Comparison of ENCODE assay signal across 9 mouse cellular contexts in genomic region chr3:96555041-96555596, GRCm38 (mm10). TPM values are rescaled to one million over a fixed set of nuclear protein-coding genes. Genes with fewer than 3 reads are reported as not detected.
DNase-seq lines count a peak whose midpoint lies in the region; ATAC-seq and TF ChIP-seq lines count a peak whose summit lies in the region.
"Had no signal": no experiment of that assay in that cellular context is flagged by ENCODE, and none has a peak within 500 bp of the region (broad histone marks: within the 10 kb centered on the region; RNA-seq: fewer than 3 reads in every experiment).

No protein-coding gene starts in this region.

- peak overlapping the region; percentile 21; the same call in 1 of the 2 replicates for H3K4me2 ChIP-seq in hindbrain, embryonic 15.5 days
- no peak overlapping the region for H3K4me2 ChIP-seq in midbrain, postnatal 0 days (ENCODE audit: low read depth, low read length, poor library complexity, severe bottlenecking)

- H3K36me3 ChIP-seq in hindbrain, embryonic 15.5 days = peaks cover 2% of the 10 kb centered on the region; the same call in 1 of the 2 replicates
- H3K36me3 ChIP-seq in limb, embryonic 10.5 days = peaks cover 10% of the 10 kb centered on the region
- peaks cover 6% of the 10 kb centered on the region for H3K36me3 ChIP-seq in midbrain, postnatal 0 days (ENCODE audit: insufficient read depth, low read length)

- ATAC-seq in hindbrain, embryonic 15.5 days (ENCODE audit: low FRiP score, low read depth) = no peak
- 0 out of 2 replicates have a peak, but pooled peaks have one; percentile 10 for ATAC-seq in midbrain, postnatal 0 days (ENCODE audit: low FRiP score)
- ATAC-seq in activated CD4-positive, CD25-positive, alpha-beta regulatory T cell, adult 4 months = no peak

- peaks cover 45% of the 10 kb centered on the region for H3K4me1 ChIP-seq in hindbrain, embryonic 15.5 days (replicated peaks)
- H3K4me1 ChIP-seq in limb, embryonic 10.5 days = peaks cover 44% of the 10 kb centered on the region
- peaks cover 10% of the 10 kb centered on the region; the same call in 1 of the 2 replicates for H3K4me1 ChIP-seq in midbrain, postnatal 0 days (ENCODE audit: insufficient read depth, low read length)

- no peak for TF ChIP-seq CTCF in midbrain, postnatal 0 days (IDR thresholded peaks at IDR 0.05)

- H3K27me3 ChIP-seq in hindbrain, embryonic 15.5 days = no peaks in the 10 kb centered on the region
- no peaks in the 10 kb centered on the region for H3K27me3 ChIP-seq in limb, embryonic 10.5 days (ENCODE audit: low read depth, poor library complexity, severe bottlenecking)
- H3K27me3 ChIP-seq in midbrain, postnatal 0 days (ENCODE audit: insufficient read depth, low read length) = no peaks in the 10 kb centered on the region
- H3K27me3 ChIP-seq: CH12.LX had no signal

- H3K9ac ChIP-seq in hindbrain, embryonic 15.5 days = no peak overlapping the region; the same call in 1 of the 2 replicates
- H3K9ac ChIP-seq in midbrain, postnatal 0 days (replicated peaks; ENCODE audit: low read length, poor library complexity, severe bottlenecking) = no peak overlapping the region

- 44% methylated on average over 12 of the region's 12 CpGs for WGBS in hindbrain, embryonic 15.5 days
- 64% methylated on average over 12 of the region's 12 CpGs for WGBS in limb, embryonic 10.5 days
- 47% methylated on average over 12 of the region's 12 CpGs for WGBS in midbrain, postnatal 0 days

- peak overlapping the region; percentile 70 for H3K27ac ChIP-seq in hindbrain, embryonic 15.5 days (replicated peaks)
- H3K27ac ChIP-seq in limb, embryonic 10.5 days = peak overlapping the region; percentile 46; the same call in 1 of the 2 replicates
- H3K27ac ChIP-seq in midbrain, postnatal 0 days (ENCODE audit: low read depth, low read length) = peak overlapping the region; percentile 43; the same call in 1 of the 2 replicates

- H3K4me3 ChIP-seq in hindbrain, embryonic 15.5 days = no peak overlapping the region
- no peak overlapping the region for H3K4me3 ChIP-seq in limb, embryonic 10.5 days
- no peak overlapping the region for H3K4me3 ChIP-seq in midbrain, postnatal 0 days (ENCODE audit: low read depth, low read length)

- DNase-seq in cerebellum, adult 9-10 months = peak; percentile 47
- DNase-seq in cerebellum, adult 9-11 months = no peak
- DNase-seq in Muller cell, postnatal 12 days (ENCODE audit: inconsistent ontology term) = peak; percentile 65
- DNase-seq in gastrocnemius, adult 18-20 months (ENCODE audit: low spot score) = peak; percentile 90
- no peak for DNase-seq in limb, embryonic 10.5 days (ENCODE audit: low spot score)
- peak; percentile 83 for DNase-seq in midbrain, postnatal 0 days (ENCODE audit: low spot score)

- no peaks in the 10 kb centered on the region for H3K9me3 ChIP-seq in hindbrain, embryonic 15.5 days
- H3K9me3 ChIP-seq in limb, embryonic 10.5 days (replicated peaks) = no peaks in the 10 kb centered on the region
- no peaks in the 10 kb centered on the region for H3K9me3 ChIP-seq in midbrain, postnatal 0 days (ENCODE audit: low read length)

RNA-seq across cellular contexts. Expression of gene Txnip, which starts 2.6 kb away (rescaled TPM):
- 100 to 1,000 TPM; 344 to 646 TPM for total RNA-seq in gastrocnemius, adult 18-20 months (2021)
- polyA plus RNA-seq in hindbrain, embryonic 15.5 days (2015; fragmentation: Nextera tagmentation; extraction: Ambion mirVana) = 48.2 and 53.0 TPM in 2 replicates
- 28.5 and 43.4 TPM in 2 replicates for polyA plus RNA-seq in limb, embryonic 10.5 days (2016; fragmentation: Nextera tagmentation; extraction: Ambion mirVana)
- 145 and 222 TPM in 2 replicates for total RNA-seq in midbrain, postnatal 0 days (2014; rRNA removed)
- 108 and 116 TPM in 2 replicates for polyA plus RNA-seq in midbrain, postnatal 0 days (2015; fragmentation: Nextera tagmentation; extraction: Ambion mirVana)
- 100 to 1,000 TPM; 276 to 326 TPM for polyA plus RNA-seq in activated CD4-positive, CD25-positive, alpha-beta regulatory T cell, adult 4 months (2017; shearing (Covaris generic))

RNA-seq across cellular contexts. Expression of gene Gm16253, which starts 21.7 kb away (rescaled TPM):
- 1 to 10 TPM; 1.2 to 2.0 TPM for total RNA-seq in gastrocnemius, adult 18-20 months (2021)
- polyA plus RNA-seq in hindbrain, embryonic 15.5 days (2015; fragmentation: Nextera tagmentation; extraction: Ambion mirVana) = 1.8 and 2.2 TPM in 2 replicates
- 0.60 and 2.0 TPM in 2 replicates for polyA plus RNA-seq in limb, embryonic 10.5 days (2016; fragmentation: Nextera tagmentation; extraction: Ambion mirVana)
- total RNA-seq in midbrain, postnatal 0 days (2014; rRNA removed) = not detected in 2 replicates
- 0.52 TPM in 1 of 2 replicates, not detected in the other for polyA plus RNA-seq in midbrain, postnatal 0 days (2015; fragmentation: Nextera tagmentation; extraction: Ambion mirVana)
- not detected for polyA plus RNA-seq in activated CD4-positive, CD25-positive, alpha-beta regulatory T cell, adult 4 months (2017; shearing (Covaris generic))

RNA-seq across cellular contexts. Expression of gene Hfe2, which starts 30.1 kb away (rescaled TPM):
- total RNA-seq in gastrocnemius, adult 18-20 months (2021) = 100 to 1,000 TPM; 622 to 636 TPM
- polyA plus RNA-seq in hindbrain, embryonic 15.5 days (2015; fragmentation: Nextera tagmentation; extraction: Ambion mirVana) = 1.9 and 2.0 TPM in 2 replicates
- polyA plus RNA-seq in limb, embryonic 10.5 days (2016; fragmentation: Nextera tagmentation; extraction: Ambion mirVana) = 0.58 and 0.84 TPM in 2 replicates
- 2.0 and 2.1 TPM in 2 replicates for total RNA-seq in midbrain, postnatal 0 days (2014; rRNA removed)
- polyA plus RNA-seq in midbrain, postnatal 0 days (2015; fragmentation: Nextera tagmentation; extraction: Ambion mirVana) = 2.0 and 2.7 TPM in 2 replicates
- polyA plus RNA-seq in activated CD4-positive, CD25-positive, alpha-beta regulatory T cell, adult 4 months (2017; shearing (Covaris generic)) = not detected
- total RNA-seq: CH12.LX had no signal

RNA-seq across cellular contexts. Expression of gene Polr3gl, which starts 38.9 kb away (rescaled TPM):
- total RNA-seq in gastrocnemius, adult 18-20 months (2021) = 10 to 100 TPM; 44.0 to 56.1 TPM
- polyA plus RNA-seq in hindbrain, embryonic 15.5 days (2015; fragmentation: Nextera tagmentation; extraction: Ambion mirVana) = 36.8 and 38.8 TPM in 2 replicates
- 27.2 and 42.1 TPM in 2 replicates for polyA plus RNA-seq in limb, embryonic 10.5 days (2016; fragmentation: Nextera tagmentation; extraction: Ambion mirVana)
- total RNA-seq in midbrain, postnatal 0 days (2014; rRNA removed) = 13.2 and 16.2 TPM in 2 replicates
- 29.4 and 32.0 TPM in 2 replicates for polyA plus RNA-seq in midbrain, postnatal 0 days (2015; fragmentation: Nextera tagmentation; extraction: Ambion mirVana)
- polyA plus RNA-seq in activated CD4-positive, CD25-positive, alpha-beta regulatory T cell, adult 4 months (2017; shearing (Covaris generic)) = 10 to 100 TPM; 25.1 to 35.6 TPM

RNA-seq across cellular contexts. Expression of gene Ankrd34a, which starts 41.3 kb away (rescaled TPM):
- total RNA-seq in gastrocnemius, adult 18-20 months (2021) = 1 to 10 TPM; 1.0 to 1.7 TPM
- polyA plus RNA-seq in hindbrain, embryonic 15.5 days (2015; fragmentation: Nextera tagmentation; extraction: Ambion mirVana) = 16.7 and 19.9 TPM in 2 replicates
- 0.73 and 0.96 TPM in 2 replicates for polyA plus RNA-seq in limb, embryonic 10.5 days (2016; fragmentation: Nextera tagmentation; extraction: Ambion mirVana)
- 21.5 and 32.7 TPM in 2 replicates for total RNA-seq in midbrain, postnatal 0 days (2014; rRNA removed)
- polyA plus RNA-seq in midbrain, postnatal 0 days (2015; fragmentation: Nextera tagmentation; extraction: Ambion mirVana) = 16.3 and 21.0 TPM in 2 replicates
- not detected for polyA plus RNA-seq in activated CD4-positive, CD25-positive, alpha-beta regulatory T cell, adult 4 months (2017; shearing (Covaris generic))

Comparison
In these comparisons a context has a peak if more than half of its experiments do, and no peak if none do; other contexts are left out.
1. DNase-seq: peak in cerebellum, adult 9-10 months (single experiment), Muller cell, postnatal 12 days (single experiment), gastrocnemius, adult 18-20 months (single experiment) and midbrain, postnatal 0 days (single experiment); none in cerebellum, adult 9-11 months (single experiment) and limb, embryonic 10.5 days (single experiment).
2. Peak in every context shown above with its lines, with median percentiles within 50 percentile points of each other: H3K27ac ChIP-seq.